Mouse (Mus musculus) neural tube, embryonic 13.5 days (tissue): ENCODE data around the gene Raph1. TPM values are rescaled to one million over a fixed set of nuclear protein-coding genes. Genes with fewer than 3 reads are reported as not detected.
A peak's percentile ranks its signal among the peaks of the same experiment; 100 is the strongest.

Source experiments
- ATAC-seq: fragments of 200-750 bp; cut with Nextera tagmentation; 2 replicates; pipeline ENCODE4 v1.8.0; 2017; ENCODE audit warnings: low read depth, mild to moderate bottlenecking, moderate TSS enrichment, moderate library complexity
- H3K27ac ChIP-seq: fragments of 300-500 bp; sonication (generic); replicated peaks from 2 replicates; pipeline ENCODE4 v1.5.1; 2015; ENCODE audit warnings: moderate library complexity, mild to moderate bottlenecking, inconsistent platforms
- H3K27me3 ChIP-seq: fragments of 300-500 bp; sonication (generic); 2 replicates; pipeline ENCODE4 v1.6.1; 2015; ENCODE audit warnings: mild to moderate bottlenecking, inconsistent platforms
- H3K36me3 ChIP-seq: fragments of 300-500 bp; sonication (generic); 2 replicates; pipeline ENCODE4 v1.6.1; 2015; ENCODE audit warnings: mild to moderate bottlenecking, inconsistent platforms
- H3K4me1 ChIP-seq: fragments of 300-500 bp; sonication (generic); replicated peaks from 2 replicates; pipeline ENCODE4 v1.6.1; 2015; ENCODE audit warnings: inconsistent platforms
- H3K4me2 ChIP-seq: fragments of 300-500 bp; sonication (generic); 2 replicates; pipeline ENCODE4 v1.6.1; 2015; ENCODE audit warnings: inconsistent platforms, mild to moderate bottlenecking, moderate library complexity
- H3K4me3 ChIP-seq: fragments of 300-500 bp; sonication (generic); 2 replicates; pipeline ENCODE4 v1.5.1; 2015; ENCODE audit warnings: mild to moderate bottlenecking, inconsistent platforms
- H3K9ac ChIP-seq: fragments of 300-500 bp; sonication (generic); 2 replicates; pipeline ENCODE4 v1.6.1; 2015; ENCODE audit warnings: moderate library complexity, mild to moderate bottlenecking, inconsistent platforms
- H3K9me3 ChIP-seq: fragments of 300-500 bp; sonication (generic); 2 replicates; pipeline ENCODE4 v1.6.1; 2016; ENCODE audit warnings: inconsistent platforms
- WGBS: fragments of 180-500 bp; shearing (Covaris S2); methylation state at CpG from one replicate; pipeline ENCODE4 v1.1.7; 2015; 5-methylcytosine and 5-hydroxymethylcytosine counted together
- polyA plus RNA-seq: library from polyadenylated mRNA; unstranded; fragments of >200 nt; fragmentation: Nextera tagmentation; extraction: Ambion mirVana; gene quantifications from 2 replicates; pipeline ENCODE4 v1.2.1, GENCODE M21; 2015

The Raph1 gene
- polyA plus RNA-seq, 1 experiment from 2014 or later = 30.0 TPM

DNA sequence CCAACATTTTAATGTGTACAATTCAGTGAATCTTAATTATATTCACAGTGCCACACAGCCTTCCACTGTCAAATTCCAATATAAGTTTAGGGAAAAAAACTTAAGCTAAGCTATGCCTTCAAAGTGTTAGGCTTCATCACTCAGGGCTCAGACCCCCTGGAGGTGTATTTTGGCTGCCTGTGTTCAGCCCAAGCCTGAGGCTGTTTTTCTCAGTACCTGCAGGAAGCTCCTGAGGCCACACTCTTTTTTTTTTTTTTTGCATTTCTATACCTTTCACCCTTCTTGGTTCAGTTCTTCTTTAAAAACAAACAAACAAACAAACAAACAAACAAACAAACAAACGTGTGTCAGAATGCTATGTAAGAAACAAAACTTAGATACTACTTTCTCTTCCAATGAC lies 23.2 kb downstream of the Raph1 start:
- WGBS = 38% methylated on average over 1 of the region's 1 CpGs
- no peak overlapping the region for H3K9ac ChIP-seq
- H3K27me3 ChIP-seq = no peaks in the 10 kb centered on the region
- H3K4me2 ChIP-seq = no peak overlapping the region
- H3K36me3 ChIP-seq = peaks cover 7% of the 10 kb centered on the region; the same call in 1 of the 2 replicates
- no peak overlapping the region for H3K27ac ChIP-seq
- H3K4me1 ChIP-seq = no peaks in the 10 kb centered on the region
- H3K9me3 ChIP-seq = peaks cover 5% of the 10 kb centered on the region; the same call in 1 of the 2 replicates
- no peak for ATAC-seq
- H3K4me3 ChIP-seq = no peak overlapping the region

GRCm38 (mm10) chr1:60539272-60539671 lies 27.6 kb downstream of the Raph1 start:
- Histone ChIP-seq H3K27ac (no peak overlapping the region), H3K27me3 (no peaks in the 10 kb centered on the region), H3K4me1 (no peaks in the 10 kb centered on the region), H3K9me3 (no peaks in the 10 kb centered on the region), H3K9ac (no peak overlapping the region), H3K4me2 (no peak overlapping the region), H3K36me3 (no peaks in the 10 kb centered on the region), H3K4me3 (no peak overlapping the region)
- ATAC-seq = no peak
- WGBS = 91% methylated on average over 3 of the region's 3 CpGs

- Histone ChIP-seq H3K4me1 (no peaks in the 10 kb centered on the region), H3K27ac (no peak overlapping the region), H3K27me3 (no peaks in the 10 kb centered on the region), H3K9me3 (no peaks in the 10 kb centered on the region), H3K36me3 (peaks cover 22% of the 10 kb centered on the region), H3K9ac (no peak overlapping the region), H3K4me2 (no peak overlapping the region), H3K4me3 (no peak overlapping the region)
- 90% methylated on average over 2 of the region's 2 CpGs for WGBS
- no peak for ATAC-seq
Observed at GRCm38 (mm10) chr1:60534932-60535331, 32.0 kb downstream of the Raph1 start.

DNA sequence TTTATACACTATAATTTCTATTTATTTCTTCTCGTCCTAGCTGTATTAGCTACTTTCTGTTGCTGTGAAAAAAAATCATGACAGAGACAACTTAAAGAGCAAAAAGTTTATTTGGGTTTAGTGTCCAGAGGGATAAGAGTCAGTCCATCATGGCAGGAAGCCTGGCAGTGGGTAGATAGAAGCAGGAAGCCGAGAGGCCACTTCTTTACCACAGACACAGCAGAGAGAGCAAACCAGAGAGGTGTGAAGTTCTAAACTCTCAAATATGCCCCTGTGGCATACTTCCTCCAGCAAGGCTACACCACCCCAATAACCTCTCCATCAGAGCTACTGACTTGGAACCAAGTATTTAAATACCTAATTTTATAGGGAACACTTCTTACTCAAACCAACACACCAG lies 36.3 kb downstream of the Raph1 start:
- H3K9ac ChIP-seq = no peak overlapping the region
- H3K4me1 ChIP-seq = no peaks in the 10 kb centered on the region
- peaks cover 51% of the 10 kb centered on the region for H3K36me3 ChIP-seq
- H3K4me3 ChIP-seq = no peak overlapping the region
- H3K27ac ChIP-seq = no peak overlapping the region
- no peak for ATAC-seq
- no peaks in the 10 kb centered on the region for H3K9me3 ChIP-seq
- no peak overlapping the region for H3K4me2 ChIP-seq
- H3K27me3 ChIP-seq = no peaks in the 10 kb centered on the region
- WGBS = 91% methylated on average over 2 of the region's 2 CpGs

DNA sequence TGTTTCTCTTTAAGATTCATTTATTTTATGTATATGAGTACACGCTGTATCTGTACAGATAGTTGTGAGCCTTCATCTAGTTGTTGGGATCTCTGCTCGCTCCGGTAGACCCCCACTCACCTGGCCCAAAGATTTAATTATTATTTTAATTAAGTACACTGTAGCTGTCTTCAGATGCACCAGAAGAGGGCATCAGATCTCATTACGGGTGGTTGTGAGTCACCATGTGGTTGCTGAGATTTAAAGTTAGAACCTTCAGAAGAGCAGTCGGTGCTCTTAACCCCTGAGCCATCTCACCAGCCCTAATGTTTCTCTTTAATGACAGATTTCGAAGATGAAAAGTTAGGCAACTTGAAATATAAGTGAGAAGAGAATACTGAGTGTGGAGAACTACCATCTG lies 36.8 kb downstream of the Raph1 start:
- no peak overlapping the region for H3K4me3 ChIP-seq
- H3K27ac ChIP-seq = no peak overlapping the region
- H3K4me2 ChIP-seq = no peak overlapping the region
- WGBS = 88% methylated on average over 6 of the region's 6 CpGs
- H3K27me3 ChIP-seq = no peaks in the 10 kb centered on the region
- no peaks in the 10 kb centered on the region for H3K4me1 ChIP-seq
- H3K9ac ChIP-seq = no peak overlapping the region
- no peaks in the 10 kb centered on the region for H3K9me3 ChIP-seq
- no peak for ATAC-seq
- H3K36me3 ChIP-seq = peaks cover 56% of the 10 kb centered on the region

- H3K4me3 ChIP-seq = no peak overlapping the region
- H3K27ac ChIP-seq = no peak overlapping the region
- 75% methylated on average over 2 of the region's 2 CpGs for WGBS
- no peak for ATAC-seq
- H3K9me3 ChIP-seq = no peaks in the 10 kb centered on the region
- no peak overlapping the region for H3K9ac ChIP-seq
- no peaks in the 10 kb centered on the region for H3K27me3 ChIP-seq
- H3K4me2 ChIP-seq = no peak overlapping the region
- peaks cover 31% of the 10 kb centered on the region for H3K36me3 ChIP-seq
- no peaks in the 10 kb centered on the region for H3K4me1 ChIP-seq
Observed at GRCm38 (mm10) chr1:60510584-60510983, 56.3 kb downstream of the Raph1 start.

- Histone ChIP-seq H3K27ac (no peak overlapping the region), H3K4me2 (no peak overlapping the region), H3K9ac (no peak overlapping the region), H3K36me3 (peaks cover 37% of the 10 kb centered on the region), H3K9me3 (no peaks in the 10 kb centered on the region), H3K4me3 (no peak overlapping the region), H3K27me3 (no peaks in the 10 kb centered on the region), H3K4me1 (no peaks in the 10 kb centered on the region)
- WGBS = 86% methylated on average over 5 of the region's 5 CpGs
- ATAC-seq = no peak
Observed at GRCm38 (mm10) chr1:60503456-60503855, 63.4 kb downstream of the Raph1 start.

GRCm38 (mm10) chr1:60493421-60493820 lies 73.5 kb downstream of the Raph1 start:
- Histone ChIP-seq H3K9ac (no peak overlapping the region), H3K27ac (no peak overlapping the region), H3K36me3 (peaks cover 85% of the 10 kb centered on the region), H3K9me3 (no peaks in the 10 kb centered on the region), H3K4me3 (no peak overlapping the region), H3K27me3 (no peaks in the 10 kb centered on the region), H3K4me1 (no peaks in the 10 kb centered on the region), H3K4me2 (no peak overlapping the region)
- ATAC-seq = no peak
- 88% methylated on average over 6 of the region's 6 CpGs for WGBS

DNA sequence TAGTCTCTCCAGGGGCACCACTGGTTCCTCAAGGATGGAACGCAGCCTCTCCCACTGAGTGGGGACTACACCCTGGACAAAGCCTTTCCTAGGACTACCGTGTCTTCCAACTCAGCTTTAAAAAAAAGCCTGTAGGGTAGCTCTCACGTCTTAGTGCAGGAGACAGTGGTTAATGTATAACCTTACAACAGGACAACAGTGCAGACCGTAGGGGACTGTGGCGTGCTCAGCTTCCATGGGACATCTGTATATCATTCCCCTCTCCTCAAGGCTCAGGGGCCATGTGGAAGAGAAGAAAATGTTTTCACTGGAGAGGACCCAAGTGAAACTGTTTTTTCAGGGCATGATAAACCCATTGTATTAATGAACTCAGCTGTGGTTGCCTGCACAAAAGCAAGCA lies 74.5 kb downstream of the Raph1 start:
- Histone ChIP-seq H3K9me3 (no peaks in the 10 kb centered on the region), H3K9ac (no peak overlapping the region), H3K27me3 (no peaks in the 10 kb centered on the region), H3K27ac (no peak overlapping the region), H3K4me1 (no peaks in the 10 kb centered on the region), H3K36me3 (peaks cover 85% of the 10 kb centered on the region), H3K4me2 (no peak overlapping the region), H3K4me3 (no peak overlapping the region)
- 43% methylated on average over 5 of the region's 5 CpGs for WGBS
- no peak for ATAC-seq

DNA sequence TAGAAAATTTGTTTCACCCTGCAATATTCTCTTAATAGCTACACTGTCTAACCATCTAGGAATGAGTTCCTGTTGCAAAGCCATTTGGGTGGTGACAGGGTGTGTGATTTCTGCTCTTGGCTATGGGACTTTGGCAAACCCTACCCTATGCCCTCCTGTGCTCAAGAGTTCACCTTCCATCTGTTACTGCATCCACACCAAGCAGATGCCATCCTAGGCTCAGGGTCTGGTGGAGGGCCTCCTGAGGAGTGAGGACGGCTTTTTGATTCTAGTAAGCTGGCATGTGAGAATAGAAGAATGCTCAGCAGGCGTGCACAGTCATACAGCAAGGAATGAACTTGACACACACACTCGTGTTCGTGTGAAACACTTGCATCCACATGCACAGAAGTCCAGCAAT lies 76.4 kb downstream of the Raph1 start:
- Histone ChIP-seq H3K27ac (no peak overlapping the region), H3K9ac (no peak overlapping the region), H3K36me3 (peaks cover 86% of the 10 kb centered on the region), H3K27me3 (no peaks in the 10 kb centered on the region), H3K4me2 (no peak overlapping the region), H3K9me3 (no peaks in the 10 kb centered on the region), H3K4me3 (no peak overlapping the region), H3K4me1 (no peaks in the 10 kb centered on the region)
- ATAC-seq = no peak
- WGBS = 86% methylated on average over 4 of the region's 4 CpGs

DNA sequence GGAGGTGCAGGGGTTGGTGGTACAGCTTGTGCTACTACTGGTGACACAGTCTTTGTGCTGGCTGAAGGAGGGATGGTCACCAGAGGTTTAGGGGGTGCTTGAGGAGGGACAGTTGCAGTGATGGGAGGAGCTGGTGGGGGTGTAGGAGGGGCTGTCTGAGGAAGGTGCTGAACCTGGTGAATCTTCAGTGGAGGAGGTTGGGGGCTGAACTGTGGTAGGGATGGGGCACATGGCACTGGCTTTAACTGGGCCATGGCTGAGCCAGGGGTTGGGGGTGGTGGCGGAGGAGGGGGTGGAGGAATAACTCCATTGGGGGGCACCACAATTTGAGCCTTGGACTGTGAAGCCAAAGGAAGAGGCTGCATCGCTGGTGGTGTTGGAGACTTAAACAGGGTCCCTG lies 77.2 kb downstream of the Raph1 start:
- Histone ChIP-seq H3K4me2 (no peak overlapping the region), H3K27ac (no peak overlapping the region), H3K9me3 (no peaks in the 10 kb centered on the region), H3K4me1 (no peaks in the 10 kb centered on the region), H3K4me3 (no peak overlapping the region), H3K27me3 (no peaks in the 10 kb centered on the region), H3K36me3 (peaks cover 81% of the 10 kb centered on the region), H3K9ac (no peak overlapping the region)
- 80% methylated on average over 2 of the region's 2 CpGs for WGBS
- peak; percentile 29; the same call in 1 of the 2 replicates for ATAC-seq

DNA sequence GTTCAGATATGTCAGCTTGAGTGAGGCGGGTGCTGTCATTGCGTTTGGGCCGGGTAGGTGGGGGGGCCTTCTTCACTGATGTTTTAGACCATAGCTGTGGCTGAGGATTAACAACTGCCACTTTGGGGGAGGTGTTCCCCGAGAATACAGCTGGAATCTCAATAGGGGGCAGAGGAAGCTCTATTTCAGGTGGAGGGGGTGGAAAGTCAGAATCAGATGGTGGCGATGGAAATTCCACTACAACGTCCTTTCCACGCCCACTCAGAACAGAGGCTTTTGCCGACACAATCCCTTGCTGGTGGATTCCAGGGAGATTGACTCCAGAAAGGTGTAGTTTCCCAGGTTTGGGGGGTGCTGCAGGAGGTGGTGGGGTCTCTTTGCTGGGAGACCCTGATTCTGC lies 78.3 kb downstream of the Raph1 start:
- H3K9ac ChIP-seq = no peak overlapping the region
- H3K4me2 ChIP-seq = no peak overlapping the region
- no peak overlapping the region for H3K27ac ChIP-seq
- H3K4me3 ChIP-seq = no peak overlapping the region
- no peaks in the 10 kb centered on the region for H3K9me3 ChIP-seq
- no peaks in the 10 kb centered on the region for H3K27me3 ChIP-seq
- ATAC-seq = no peak
- peaks cover 73% of the 10 kb centered on the region for H3K36me3 ChIP-seq
- 88% methylated on average over 8 of the region's 8 CpGs for WGBS
- H3K4me1 ChIP-seq = no peaks in the 10 kb centered on the region

DNA sequence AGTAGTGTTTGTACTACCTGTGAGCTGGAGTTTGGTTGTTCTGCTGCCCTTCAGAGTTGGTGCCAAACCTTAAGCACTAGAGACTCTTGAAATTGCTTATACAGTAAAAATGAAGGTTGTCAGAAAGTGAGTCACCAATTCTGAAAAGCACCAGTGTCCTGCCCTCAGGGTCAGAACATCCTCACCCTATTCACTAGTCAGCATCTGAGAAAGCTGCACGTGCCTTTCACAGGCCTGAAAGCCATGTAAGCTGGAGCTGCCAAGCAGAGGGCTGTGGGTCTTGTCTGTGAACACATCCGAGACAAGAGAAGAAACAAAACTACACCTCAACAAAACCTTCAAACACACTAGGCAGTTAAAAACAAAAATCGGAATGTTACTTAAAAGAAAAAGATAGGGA lies 81.3 kb downstream of the Raph1 start:
- Histone ChIP-seq H3K27ac (no peak overlapping the region), H3K27me3 (no peaks in the 10 kb centered on the region), H3K4me2 (no peak overlapping the region), H3K4me1 (no peaks in the 10 kb centered on the region), H3K4me3 (no peak overlapping the region), H3K36me3 (peaks cover 52% of the 10 kb centered on the region), H3K9me3 (no peaks in the 10 kb centered on the region), H3K9ac (no peak overlapping the region)
- no peak for ATAC-seq
- WGBS = 77% methylated on average over 3 of the region's 3 CpGs
